Mouse (Mus musculus) G1E (cell line): ENCODE data around the gene Kcnip1. TPM values are rescaled to one million over a fixed set of nuclear protein-coding genes. Genes with fewer than 3 reads are reported as not detected.

Experiments
- ATAC-seq: 2 replicates; pipeline ENCODE4 v1.8.0; 2016; ENCODE audit warnings: mild to moderate bottlenecking; ENCODE audit not compliant: insufficient number of reproducible peaks, poor library complexity, low FRiP score, severe bottlenecking; ENCODE audit errors: extremely low read depth
- DNase-seq: peaks from one replicate; pipeline ENCODE4 v3.0.0; 2012; ENCODE audit warnings: low spot score
- H3K27me3 ChIP-seq: 2 replicates; pipeline ENCODE4 v1.6.1; 2012; ENCODE audit warnings: mild to moderate bottlenecking, low read length, inconsistent platforms; ENCODE audit not compliant: insufficient read depth
- H3K36me3 ChIP-seq: replicated peaks from 2 replicates; pipeline ENCODE3; 2012; ENCODE audit warnings: mild to moderate bottlenecking, inconsistent platforms
- H3K4me1 ChIP-seq: 2 replicates; pipeline ENCODE4 v1.6.1; 2012; ENCODE audit warnings: low read depth, low read length, inconsistent platforms, mixed read lengths; ENCODE audit not compliant: insufficient read depth
- H3K4me3 ChIP-seq: 2 replicates; pipeline ENCODE4 v1.5.1; 2012; ENCODE audit warnings: low read depth, mild to moderate bottlenecking, inconsistent platforms, low read length, moderate library complexity, mixed read lengths
- H3K9me3 ChIP-seq: replicated peaks from 2 replicates; pipeline ENCODE4 v1.6.1; 2012; ENCODE audit warnings: inconsistent platforms
- CTCF ChIP-seq: IDR thresholded peaks from 2 replicates; pipeline ENCODE4 v1.5.1; 2012; ENCODE audit warnings: low read depth, low read length, inconsistent platforms, mixed read lengths
- GATA1 ChIP-seq: IDR thresholded peaks from 2 replicates; pipeline ENCODE4 v1.6.1; 2012; ENCODE audit warnings: borderline replicate concordance, low read length, inconsistent platforms, mixed read lengths
- GATA2 ChIP-seq: IDR thresholded peaks from 2 replicates; pipeline ENCODE4 v1.6.1; 2012; ENCODE audit warnings: low read depth, low read length, inconsistent platforms, borderline replicate concordance
- POLR2AphosphoS5 ChIP-seq: IDR thresholded peaks from 2 replicates; pipeline ENCODE4 v1.6.1; 2012; ENCODE audit warnings: low read depth, low read length, inconsistent platforms; ENCODE audit not compliant: insufficient replicate concordance
- TAL1 ChIP-seq: conservative IDR thresholded peaks from 2 replicates; pipeline ENCODE4 v1.6.1; 2012; ENCODE audit warnings: low read depth, low read length, inconsistent platforms, mixed read lengths
- polyA plus RNA-seq: library from polyadenylated mRNA; stranded (reverse); fragments of >175 nt; gene quantifications from 2 replicates; pipeline ENCODE4 v1.2.3, GENCODE M21; 2012
- total RNA-seq, 2 experiments: library from RNA; stranded (forward) in 1 of 2; stranded (reverse) in 1 of 2; fragments of 200-1000 nt in 1 of 2; fragments of >200 nt in 1 of 2; fragmentation: Nextera tagmentation in 1 of 2; gene quantifications; 2 replicates each; pipeline ENCODE4 v1.2.3; 2014 to 2017

Gene Kcnip1
- total and polyA plus RNA-seq, 3 experiments, result 0.27 TPM; not detected in 2

- no peak within 1 kb of the TSS for H3K4me3 ChIP-seq
- H3K9me3 ChIP-seq, result no peaks in the 10 kb centered on the region
- no peak for ATAC-seq
- H3K27me3 ChIP-seq, result 0 out of 2 replicates have a peak, but pooled peaks cover 5% of the 10 kb centered on the region
- H3K36me3 ChIP-seq, result no peaks in the 10 kb centered on the region
- H3K4me1 ChIP-seq, result no peaks in the 10 kb centered on the region
- TF ChIP-seq GATA1 (no peak), GATA2 (no peak), CTCF (no peak), POLR2AphosphoS5 (no peak), TAL1 (no peak)
- DNase-seq, result no peak
These were observed 394.0 kb downstream of the Kcnip1 start, which contains the start of gene D130052B06Rik for GRCm38 (mm10) chr11:33598986-33599385. Gene D130052B06Rik, plus strand, starts transcription at chr11:33599302.

DNA sequence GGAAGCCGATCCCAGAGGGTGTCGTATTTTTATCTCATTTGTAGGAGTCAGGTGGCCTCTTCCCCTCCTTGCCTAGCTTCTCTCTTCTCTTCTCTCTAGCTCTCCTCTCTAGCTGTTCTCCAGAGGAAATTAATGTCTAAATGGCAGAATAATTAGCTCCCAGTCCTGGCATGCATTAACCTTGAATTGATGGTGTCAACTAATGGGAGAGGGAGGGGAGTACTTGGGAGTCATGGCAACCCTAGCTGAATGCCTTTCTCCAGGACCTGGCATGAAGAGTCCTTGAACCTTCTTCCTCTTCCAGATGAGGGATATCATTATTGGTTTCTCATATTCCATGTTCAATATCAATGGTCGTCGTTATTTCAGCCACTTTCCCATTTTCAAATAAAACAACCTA lies 396.3 kb downstream of the Kcnip1 start:
- no peaks in the 10 kb centered on the region for H3K9me3 ChIP-seq
- 0 out of 2 replicates have a peak, but pooled peaks cover 5% of the 10 kb centered on the region for H3K27me3 ChIP-seq
- H3K36me3 ChIP-seq, result no peaks in the 10 kb centered on the region
- H3K4me1 ChIP-seq, result no peaks in the 10 kb centered on the region
- H3K4me3 ChIP-seq, result no peak overlapping the region
- TF ChIP-seq TAL1 (no peak), GATA1 (no peak)
- DNase-seq, result no peak
- no peak for ATAC-seq

DNA sequence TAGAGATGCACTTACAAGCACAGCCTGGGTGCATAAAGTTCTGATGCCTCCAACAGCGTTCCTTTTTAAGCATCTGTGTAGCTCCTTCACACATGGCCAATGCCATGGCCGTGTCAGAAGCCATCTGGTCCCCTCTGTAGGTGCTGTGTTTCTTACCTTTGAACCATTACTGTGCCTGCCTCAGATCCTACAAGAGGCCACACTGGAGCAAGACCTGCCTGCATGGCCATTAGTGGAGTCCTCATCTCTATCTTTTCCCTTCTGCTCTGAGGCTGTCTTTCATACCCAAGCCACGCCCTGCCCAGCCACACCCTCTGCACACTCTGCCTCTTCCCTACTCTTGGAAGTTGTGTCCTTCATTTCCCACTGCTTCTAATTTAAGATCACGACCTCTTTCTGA lies 400.1 kb downstream of the Kcnip1 start:
- ATAC-seq (no peak), DNase-seq (no peak)
- no peaks in the 10 kb centered on the region for H3K4me1 ChIP-seq
- TF ChIP-seq CTCF, result no peak
- TF ChIP-seq TAL1, result no peak
- TF ChIP-seq GATA1, result no peak
- TF ChIP-seq POLR2AphosphoS5, result no peak
- TF ChIP-seq GATA2, result no peak
- H3K27me3 ChIP-seq, result no peaks in the 10 kb centered on the region
- H3K9me3 ChIP-seq, result no peaks in the 10 kb centered on the region
- H3K36me3 ChIP-seq, result no peaks in the 10 kb centered on the region
- no peak overlapping the region for H3K4me3 ChIP-seq

DNA sequence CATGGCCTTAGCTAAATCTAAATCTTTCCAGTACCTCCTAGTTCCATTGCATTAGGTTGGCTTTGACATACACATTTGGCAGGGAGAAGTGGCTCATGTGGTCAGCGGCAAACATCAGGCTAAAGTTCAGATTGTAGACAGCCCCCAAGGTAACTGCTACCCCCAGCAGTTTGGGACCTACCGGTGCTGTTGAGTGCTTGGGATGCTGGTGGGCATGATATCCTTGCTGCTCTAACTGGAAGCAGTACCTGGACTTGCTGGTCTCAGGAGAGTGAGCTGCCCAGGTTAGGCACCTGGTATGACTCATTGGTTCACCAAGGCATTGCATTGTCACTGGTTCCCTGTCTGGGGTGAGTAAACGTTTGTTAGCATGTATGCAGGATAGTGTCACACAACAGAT lies 402.2 kb downstream of the Kcnip1 start:
- Histone ChIP-seq H3K36me3 (no peaks in the 10 kb centered on the region), H3K4me1 (no peaks in the 10 kb centered on the region), H3K9me3 (no peaks in the 10 kb centered on the region), H3K27me3 (no peaks in the 10 kb centered on the region), H3K4me3 (no peak overlapping the region)
- no peak for DNase-seq
- TF ChIP-seq POLR2AphosphoS5, result no peak
- no peak for TF ChIP-seq GATA1
- no peak for TF ChIP-seq CTCF
- no peak for ATAC-seq

DNA sequence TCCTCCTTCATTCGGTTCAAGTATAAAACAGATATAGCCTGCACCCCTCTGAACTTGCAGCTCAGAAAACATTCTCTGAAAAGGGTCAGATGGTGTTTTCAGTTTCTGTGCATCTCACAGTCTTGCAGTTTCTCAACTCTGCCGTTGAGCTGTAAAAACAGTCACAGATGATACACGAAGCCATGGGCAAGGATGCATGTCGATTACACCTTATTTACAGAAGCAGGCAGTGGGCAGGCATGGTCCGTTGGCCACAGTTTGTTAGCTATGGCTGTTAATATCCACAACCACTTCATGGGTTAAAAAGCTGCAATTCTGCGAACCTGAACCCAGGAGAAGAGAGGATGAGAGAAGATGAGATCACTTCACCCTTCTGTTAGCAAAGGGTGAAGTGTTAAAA lies 406.3 kb downstream of the Kcnip1 start:
- DNase-seq (no peak), ATAC-seq (no peak)
- Histone ChIP-seq H3K4me3 (no peak overlapping the region), H3K36me3 (no peaks in the 10 kb centered on the region), H3K9me3 (no peaks in the 10 kb centered on the region), H3K27me3 (no peaks in the 10 kb centered on the region), H3K4me1 (no peaks in the 10 kb centered on the region)
- no peak for TF ChIP-seq GATA2
- no peak for TF ChIP-seq CTCF
- TF ChIP-seq POLR2AphosphoS5, result no peak
- TF ChIP-seq TAL1, result no peak
- no peak for TF ChIP-seq GATA1

DNA sequence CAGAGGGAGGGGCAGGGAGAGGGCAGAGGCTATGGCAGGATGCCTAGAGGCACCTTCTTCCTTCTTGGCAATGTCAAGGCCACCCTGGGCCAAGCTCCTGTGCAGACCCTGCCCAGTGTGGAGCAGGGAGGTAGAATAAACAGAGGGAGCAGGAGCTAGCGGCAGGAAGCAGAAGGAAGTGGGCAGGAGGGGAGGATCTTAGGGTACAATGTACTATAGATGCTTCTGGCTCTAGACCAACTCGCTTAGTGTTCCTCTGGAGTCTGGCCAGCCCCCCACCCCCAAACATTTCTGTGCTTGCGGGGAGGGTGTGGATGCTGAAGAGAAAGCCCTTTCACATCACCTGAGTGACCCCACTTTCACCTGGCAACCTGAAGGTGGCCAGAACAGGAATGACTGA lies 413.3 kb downstream of the Kcnip1 start:
- Histone ChIP-seq H3K36me3 (no peaks in the 10 kb centered on the region), H3K4me3 (no peak overlapping the region), H3K27me3 (no peaks in the 10 kb centered on the region), H3K9me3 (no peaks in the 10 kb centered on the region), H3K4me1 (no peaks in the 10 kb centered on the region)
- ATAC-seq (no peak), DNase-seq (no peak)
- TF ChIP-seq CTCF (no peak), TAL1 (no peak), GATA2 (no peak), GATA1 (no peak), POLR2AphosphoS5 (no peak)

Other genes with a start within 250 kb of the Kcnip1 start
- not detected in 2 replicates for gene Kcnmb1, start 30.1 kb downstream of the Kcnip1 start, total RNA-seq (2014; fragmentation: Nextera tagmentation)
- gene Kcnmb1, start 30.1 kb downstream of the Kcnip1 start, total RNA-seq (2017), result 0.16 TPM in 1 of 2 replicates, not detected in the other
- not detected in 2 replicates for gene Kcnmb1, start 30.1 kb downstream of the Kcnip1 start, polyA plus RNA-seq
- 104 and 109 TPM in 2 replicates for gene Lcp2, start 53.8 kb upstream of the Kcnip1 start, total RNA-seq (2014; fragmentation: Nextera tagmentation)
- 43.1 and 48.3 TPM in 2 replicates for gene Lcp2, start 53.8 kb upstream of the Kcnip1 start, total RNA-seq (2017)
- gene Lcp2, start 53.8 kb upstream of the Kcnip1 start, polyA plus RNA-seq, result 44.8 and 52.2 TPM in 2 replicates
- not detected in 2 replicates for gene 4930469K13Rik, start 105.4 kb upstream of the Kcnip1 start, total RNA-seq (2014; fragmentation: Nextera tagmentation)
- 0.17 TPM in 1 of 2 replicates, not detected in the other for gene 4930469K13Rik, start 105.4 kb upstream of the Kcnip1 start, total RNA-seq (2017)
- not detected in 2 replicates for gene 4930469K13Rik, start 105.4 kb upstream of the Kcnip1 start, polyA plus RNA-seq
- not detected in 2 replicates for gene Foxi1, start 214.9 kb upstream of the Kcnip1 start, total RNA-seq (2014; fragmentation: Nextera tagmentation)
- gene Foxi1, start 214.9 kb upstream of the Kcnip1 start, total RNA-seq (2017), result 0.12 TPM in 1 of 2 replicates, not detected in the other
- gene Foxi1, start 214.9 kb upstream of the Kcnip1 start, polyA plus RNA-seq, result not detected in 2 replicates